Mouse (Mus musculus): ENCODE measurements around the gene Ugt8a. TPM values are rescaled to one million over a fixed set of nuclear protein-coding genes. Genes with fewer than 3 reads are reported as not detected.

Gene Ugt8a
- polyA plus RNA-seq, 1 experiment from 2014 or later: 0.75 TPM

- Histone ChIP-seq H3K9ac (ENCODE audit: low read length) (no peak overlapping the region), H3K4me3 (ENCODE audit: low read depth, low read length) (no peak overlapping the region), H3K4me1 (ENCODE audit: control insufficient read depth, insufficient read depth, low read length) (no peaks in the 10 kb centered on the region), H3K27ac (replicated peaks; ENCODE audit: low read depth, low read length) (no peak overlapping the region), H3K27me3 (ENCODE audit: control insufficient read depth, insufficient read depth, low read length) (no peaks in the 10 kb centered on the region), H3K36me3 (ENCODE audit: control insufficient read depth, insufficient read depth, low read length) (no peaks in the 10 kb centered on the region), H3K4me2 (ENCODE audit: low read depth, severe bottlenecking) (no peak overlapping the region), H3K9me3 (ENCODE audit: control insufficient read depth, low read length) (no peaks in the 10 kb centered on the region)
- 82% methylated on average over 4 of the region's 4 CpGs for WGBS
- ATAC-seq (ENCODE audit: insufficient number of reproducible peaks, low FRiP score, low TSS enrichment, low read depth) (no peak), DNase-seq (ENCODE audit: low spot score) (no peak)
These were observed 111.2 kb downstream of the Ugt8a start for GRCm38 (mm10) chr3:125827256-125827655.

GRCm38 (mm10) chr3:125819741-125820140 lies 118.7 kb downstream of the Ugt8a start:
- H3K36me3 ChIP-seq (ENCODE audit: control insufficient read depth, insufficient read depth, low read length): no peaks in the 10 kb centered on the region
- ATAC-seq (ENCODE audit: insufficient number of reproducible peaks, low FRiP score, low TSS enrichment, low read depth) (no peak), DNase-seq (ENCODE audit: low spot score) (no peak)
- H3K4me3 ChIP-seq (ENCODE audit: low read depth, low read length): no peak overlapping the region
- H3K9ac ChIP-seq (ENCODE audit: low read length): no peak overlapping the region
- no peaks in the 10 kb centered on the region for H3K4me1 ChIP-seq (ENCODE audit: control insufficient read depth, insufficient read depth, low read length)
- H3K27me3 ChIP-seq (ENCODE audit: control insufficient read depth, insufficient read depth, low read length): no peaks in the 10 kb centered on the region
- H3K4me2 ChIP-seq (ENCODE audit: low read depth, severe bottlenecking): no peak overlapping the region
- no peaks in the 10 kb centered on the region for H3K9me3 ChIP-seq (ENCODE audit: control insufficient read depth, low read length)
- H3K27ac ChIP-seq (replicated peaks; ENCODE audit: low read depth, low read length): no peak overlapping the region
